In genomic region chr4:147219319-147220070, GRCm38 (mm10) we compare ENCODE assay signal across 8 mouse cellular contexts.
A peak's percentile ranks its signal among the peaks of the same experiment; 100 is the strongest.
DNase-seq lines count a peak whose midpoint lies in the region; ATAC-seq and TF ChIP-seq lines count a peak whose summit lies in the region.
"Not testable (repeated sequence)": the region's sequence is repeated elsewhere in the genome, so short reads cannot be mapped to it uniquely, and the experiment has no call there.

No protein-coding gene starts in this region.

- not testable (repeated sequence) for H3K27me3 ChIP-seq in embryonic facial prominence, embryonic 13.5 days; heart, embryonic 11.5 days (ENCODE audit: control insufficient read depth, insufficient read depth, low read length); intestine, embryonic 14.5 days (replicated peaks; ENCODE audit: control insufficient read depth, insufficient read depth, low read length); limb, embryonic 10.5 days (ENCODE audit: low read depth, poor library complexity, severe bottlenecking); lung, embryonic 15.5 days; neural tube, embryonic 12.5 days (replicated peaks); thymus, adult 2 months (ENCODE audit: control insufficient read depth, insufficient read depth, low read length)

- not testable (repeated sequence) for H3K27ac ChIP-seq in bone marrow macrophage, adult 2 months (ENCODE audit: insufficient read depth, low read depth, low read length); embryonic facial prominence, embryonic 13.5 days; heart, embryonic 11.5 days (ENCODE audit: low read depth, low read length); intestine, embryonic 14.5 days (ENCODE audit: low read depth); limb, embryonic 10.5 days; lung, embryonic 15.5 days; neural tube, embryonic 12.5 days; thymus, adult 2 months (ENCODE audit: control insufficient read depth, insufficient read depth, low read length)

- not testable (repeated sequence) for TF ChIP-seq CTCF in bone marrow macrophage, adult 2 months (IDR thresholded peaks at IDR 0.05; ENCODE audit: low read depth, low read length); thymus, adult 2 months (IDR thresholded peaks at IDR 0.05; ENCODE audit: borderline replicate concordance, control insufficient read depth, extremely low read depth, insufficient read depth, low read length, poor library complexity)

- not testable (repeated sequence) for H3K4me1 ChIP-seq in bone marrow macrophage, adult 2 months (ENCODE audit: control insufficient read depth, insufficient read depth, low read length); embryonic facial prominence, embryonic 13.5 days; heart, embryonic 11.5 days (ENCODE audit: control insufficient read depth, insufficient read depth, low read length); intestine, embryonic 14.5 days (replicated peaks; ENCODE audit: control insufficient read depth, insufficient read depth, low read length); limb, embryonic 10.5 days; lung, embryonic 15.5 days; neural tube, embryonic 12.5 days; thymus, adult 2 months (replicated peaks; ENCODE audit: control insufficient read depth, insufficient read depth, low read length)

- not testable (repeated sequence) for H3K36me3 ChIP-seq in embryonic facial prominence, embryonic 13.5 days; heart, embryonic 11.5 days (ENCODE audit: control insufficient read depth, insufficient read depth, low read length); intestine, embryonic 14.5 days (ENCODE audit: control insufficient read depth, insufficient read depth, low read length); limb, embryonic 10.5 days; lung, embryonic 15.5 days; neural tube, embryonic 12.5 days; thymus, adult 2 months (ENCODE audit: control insufficient read depth, insufficient read depth, low read length)

- not testable (repeated sequence) for TF ChIP-seq POLR2A in bone marrow macrophage, adult 2 months (IDR thresholded peaks at IDR 0.05; ENCODE audit: borderline replicate concordance, low read depth, low read length); thymus, adult 2 months (IDR thresholded peaks at IDR 0.05; ENCODE audit: control insufficient read depth, extremely low read depth, insufficient read depth, low read length, poor library complexity)

- ATAC-seq in embryonic facial prominence, embryonic 13.5 days (ENCODE audit: insufficient number of reproducible peaks, insufficient read depth, low FRiP score, low TSS enrichment, low read depth); heart, embryonic 11.5 days (replicated peaks; ENCODE audit: insufficient number of reproducible peaks, low FRiP score, low TSS enrichment); intestine, embryonic 14.5 days (replicated peaks; ENCODE audit: low FRiP score, low TSS enrichment, low read depth); lung, embryonic 15.5 days (ENCODE audit: borderline replicate concordance, extremely low read depth, low FRiP score, low TSS enrichment); neural tube, embryonic 12.5 days (ENCODE audit: low FRiP score, low read depth): not testable (repeated sequence)

- peaks cover 19% of the 10 kb centered on the region for H3K9me3 ChIP-seq in embryonic facial prominence, embryonic 13.5 days
- H3K9me3 ChIP-seq in heart, embryonic 11.5 days (replicated peaks; ENCODE audit: control insufficient read depth, low read length), result peaks cover 10% of the 10 kb centered on the region
- not testable (repeated sequence) for H3K9me3 ChIP-seq in intestine, embryonic 14.5 days (ENCODE audit: control insufficient read depth, low read length); lung, embryonic 15.5 days
- peaks cover 12% of the 10 kb centered on the region for H3K9me3 ChIP-seq in limb, embryonic 10.5 days (replicated peaks)
- peaks cover 20% of the 10 kb centered on the region for H3K9me3 ChIP-seq in neural tube, embryonic 12.5 days

- H3K4me3 ChIP-seq in bone marrow macrophage, adult 2 months (ENCODE audit: insufficient read depth, low read length), result peak overlapping the region; percentile 47
- peak overlapping the region; percentile 25 for H3K4me3 ChIP-seq in embryonic facial prominence, embryonic 13.5 days
- peak overlapping the region; percentile 41 for H3K4me3 ChIP-seq in heart, embryonic 11.5 days (ENCODE audit: low read depth, low read length)
- peak overlapping the region; percentile 23 for H3K4me3 ChIP-seq in intestine, embryonic 14.5 days (ENCODE audit: low read depth, low read length)
- H3K4me3 ChIP-seq in limb, embryonic 10.5 days, result peak overlapping the region; percentile 43
- H3K4me3 ChIP-seq in lung, embryonic 15.5 days, result peak overlapping the region; percentile 30
- H3K4me3 ChIP-seq in neural tube, embryonic 12.5 days, result peak overlapping the region; percentile 30
- peak overlapping the region; percentile 45 for H3K4me3 ChIP-seq in thymus, adult 2 months (ENCODE audit: control insufficient read depth, insufficient read depth, low read length)

- H3K4me2 ChIP-seq in embryonic facial prominence, embryonic 13.5 days, result peak overlapping the region; percentile 46
- peak overlapping the region; percentile 46 for H3K4me2 ChIP-seq in heart, embryonic 11.5 days
- H3K4me2 ChIP-seq in intestine, embryonic 14.5 days (ENCODE audit: low read length), result peak overlapping the region; percentile 33
- H3K4me2 ChIP-seq in lung, embryonic 15.5 days, result peak overlapping the region; percentile 36
- H3K4me2 ChIP-seq in neural tube, embryonic 12.5 days (replicated peaks), result peak overlapping the region; percentile 27

- not testable (repeated sequence) for H3K9ac ChIP-seq in embryonic facial prominence, embryonic 13.5 days; heart, embryonic 11.5 days (ENCODE audit: low read depth, low read length); intestine, embryonic 14.5 days (ENCODE audit: low read length); lung, embryonic 15.5 days; neural tube, embryonic 12.5 days

- WGBS in embryonic facial prominence, embryonic 13.5 days, result 70% methylated on average over 51 of the region's 51 CpGs
- WGBS in heart, embryonic 11.5 days (ENCODE audit: insufficient replicate concordance), result 68% methylated on average over 49 of the region's 51 CpGs
- 68% methylated on average over 48 of the region's 51 CpGs for WGBS in intestine, embryonic 14.5 days
- 65% methylated on average over 50 of the region's 51 CpGs for WGBS in limb, embryonic 10.5 days
- 67% methylated on average over 51 of the region's 51 CpGs for WGBS in lung, embryonic 15.5 days
- WGBS in neural tube, embryonic 12.5 days, result 68% methylated on average over 51 of the region's 51 CpGs
- WGBS in thymus, adult 2 months, result 71% methylated on average over 51 of the region's 51 CpGs

- DNase-seq in intestine, embryonic 14.5 days (ENCODE audit: low spot score), result peak; percentile 54
- not testable (repeated sequence) for DNase-seq in limb, embryonic 10.5 days (ENCODE audit: low spot score); thymus, adult 2 months
